In the genomic region with DNA sequence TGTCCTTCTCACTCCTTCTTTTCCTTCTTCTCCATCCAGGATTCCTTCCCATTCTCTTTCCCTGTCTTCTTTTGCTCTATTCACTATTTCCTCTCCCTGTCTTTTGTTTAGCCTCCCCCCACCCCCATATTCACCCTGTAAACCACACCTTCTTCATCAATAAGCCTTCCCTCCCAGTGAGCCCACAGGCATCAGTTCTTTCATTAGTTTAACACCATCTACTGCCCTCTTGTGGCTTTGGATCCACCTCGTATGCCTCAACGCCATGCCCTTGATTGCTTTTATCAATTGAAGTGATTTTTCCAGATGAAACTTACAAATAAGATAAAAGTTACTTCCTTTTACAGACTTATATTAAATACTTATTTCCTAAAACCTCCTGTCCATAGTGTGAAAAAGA, we compare ENCODE assay signal across 8 mouse cellular contexts.
DNase-seq lines count a peak whose midpoint lies in the region; ATAC-seq lines count a peak whose summit lies in the region.
"Had no signal": no experiment of that assay in that cellular context is flagged by ENCODE, and none has a peak within 500 bp of the region (broad histone marks: within the 10 kb centered on the region; RNA-seq: fewer than 3 reads in every experiment).

No protein-coding gene starts in this region.

- 16% methylated on average over 2 of the region's 2 CpGs for WGBS in neural tube, embryonic 15.5 days

- H3K9ac ChIP-seq in neural tube, embryonic 15.5 days (replicated peaks) = no peak overlapping the region
- H3K9ac ChIP-seq: embryonic facial prominence, embryonic 12.5 days had no signal

- H3K9me3 ChIP-seq in neural tube, embryonic 15.5 days (replicated peaks) = no peaks in the 10 kb centered on the region
- H3K9me3 ChIP-seq: embryonic facial prominence, embryonic 12.5 days had no signal

- no peak; the same call in 1 of the 2 replicates for ATAC-seq in neural tube, embryonic 15.5 days (ENCODE audit: low FRiP score)
- peak; percentile 77; the same call in 1 of the 2 replicates for ATAC-seq in frontal cortex, adult (ENCODE audit: low TSS enrichment)

- H3K4me3 ChIP-seq in neural tube, embryonic 15.5 days (replicated peaks) = no peak overlapping the region
- H3K4me3 ChIP-seq: embryonic facial prominence, embryonic 12.5 days had no signal

- peak; percentile 14 for DNase-seq in neural tube, embryonic 10.5 days (ENCODE audit: extremely low spot score, low spot score)
- DNase-seq in cerebellum, adult 8-10 months = peak; percentile 19
- peak; percentile 16 for DNase-seq in mesoderm, embryonic 11.5 days (ENCODE audit: low read depth, low spot score)
- DNase-seq in adrenal gland, postnatal 36 days = no peak
- no peak for DNase-seq in urinary bladder, postnatal 36 days (ENCODE audit: low spot score in 2 of 2)

- no peaks in the 10 kb centered on the region for H3K4me1 ChIP-seq in neural tube, embryonic 15.5 days
- H3K4me1 ChIP-seq: embryonic facial prominence, embryonic 12.5 days had no signal

- no peak overlapping the region for H3K27ac ChIP-seq in neural tube, embryonic 15.5 days (replicated peaks)
- H3K27ac ChIP-seq: embryonic facial prominence, embryonic 12.5 days had no signal

- H3K27me3 ChIP-seq in neural tube, embryonic 15.5 days (replicated peaks) = no peaks in the 10 kb centered on the region
- H3K27me3 ChIP-seq: embryonic facial prominence, embryonic 12.5 days had no signal

- no peaks in the 10 kb centered on the region for H3K36me3 ChIP-seq in neural tube, embryonic 15.5 days
- H3K36me3 ChIP-seq: embryonic facial prominence, embryonic 12.5 days had no signal

- no peak overlapping the region for H3K4me2 ChIP-seq in neural tube, embryonic 15.5 days
- H3K4me2 ChIP-seq: embryonic facial prominence, embryonic 12.5 days had no signal

Comparison
In these comparisons a context has a peak if more than half of its experiments do, and no peak if none do; other contexts are left out.
1. DNase-seq: peak in neural tube, embryonic 10.5 days (single experiment), cerebellum, adult 8-10 months (single experiment) and mesoderm, embryonic 11.5 days (single experiment); none in adrenal gland, postnatal 36 days (0 of 2) and urinary bladder, postnatal 36 days (0 of 2).